Mouse (Mus musculus): ENCODE measurements around the gene Ric8b.

The Ric8b gene

DNA sequence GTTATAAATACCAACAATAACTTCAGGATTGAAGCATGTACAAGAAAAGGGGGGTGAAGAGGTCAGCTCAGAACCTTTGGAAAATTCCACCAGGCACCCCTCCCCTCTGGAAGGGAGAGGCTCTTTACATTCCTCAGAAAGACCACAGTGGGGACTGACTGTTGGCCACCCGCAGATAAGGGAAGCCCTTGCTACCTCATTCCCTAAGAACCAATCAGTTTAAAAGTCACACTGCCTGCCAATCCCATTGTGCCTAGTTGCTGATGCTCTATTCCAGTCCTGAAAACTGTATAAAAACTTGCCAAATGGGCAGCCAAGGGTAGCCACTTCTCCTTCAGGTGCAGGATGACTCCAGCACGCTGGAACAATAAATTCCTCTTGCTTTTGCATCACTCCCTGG, 137.5 kb downstream of the Ric8b start:
- no peak for DNase-seq (ENCODE audit: low spot score in 2 of 2)

Data from cerebellum, postnatal 4 days (tissue).